Mouse (Mus musculus): ENCODE data around the gene Spock2.

Gene Spock2

DNA sequence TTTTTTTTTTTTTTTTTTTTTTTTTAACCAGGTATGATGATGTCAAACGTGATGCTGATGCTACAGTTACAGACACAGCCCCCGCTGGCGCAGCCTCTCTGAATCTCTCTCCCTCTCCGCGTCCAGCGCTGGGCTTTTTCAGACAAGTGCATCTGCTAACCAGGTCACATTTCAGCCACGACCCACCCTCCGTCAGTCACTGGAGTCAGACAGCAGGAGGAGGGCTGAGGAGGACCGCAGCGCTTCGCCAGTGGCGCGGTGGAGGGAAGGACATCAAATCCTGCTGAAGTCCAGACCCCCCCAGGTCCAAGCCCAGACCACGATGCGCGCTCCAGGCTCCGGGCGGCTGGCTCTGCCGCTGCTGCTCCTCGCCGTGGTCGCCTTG, at the start of gene Spock2:
Gene Spock2 (plus strand): TSS at position 74 of the 385 bp plus-strand sequence.
- no peak for DNase-seq (ENCODE audit: low read depth)

- DNase-seq (ENCODE audit: low read depth), result no peak
These were observed 43.8 kb upstream of the Spock2 start for GRCm38 (mm10) chr10:60062173-60062572.

DNA sequence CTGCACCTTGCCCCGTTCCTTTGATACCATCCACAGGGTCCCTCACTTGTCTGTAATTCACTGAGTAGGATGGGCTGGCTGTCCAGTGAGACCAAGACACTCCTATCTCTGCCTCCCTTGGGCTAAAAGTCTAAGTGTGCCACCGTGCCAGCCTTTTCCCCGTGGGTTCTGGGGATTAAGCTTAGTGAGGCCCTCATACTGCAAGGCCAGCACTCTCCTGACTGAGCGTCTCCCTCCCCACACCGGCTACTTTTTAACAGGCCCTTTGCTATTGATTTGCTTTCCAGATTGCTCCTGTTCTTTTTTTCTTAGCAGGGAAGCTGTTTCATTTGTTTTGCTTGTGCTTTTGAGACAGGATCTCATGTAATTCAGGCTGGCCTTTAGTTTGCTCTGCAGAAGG, 43.1 kb upstream of the Spock2 start:
- DNase-seq (ENCODE audit: low read depth), result no peak

DNA sequence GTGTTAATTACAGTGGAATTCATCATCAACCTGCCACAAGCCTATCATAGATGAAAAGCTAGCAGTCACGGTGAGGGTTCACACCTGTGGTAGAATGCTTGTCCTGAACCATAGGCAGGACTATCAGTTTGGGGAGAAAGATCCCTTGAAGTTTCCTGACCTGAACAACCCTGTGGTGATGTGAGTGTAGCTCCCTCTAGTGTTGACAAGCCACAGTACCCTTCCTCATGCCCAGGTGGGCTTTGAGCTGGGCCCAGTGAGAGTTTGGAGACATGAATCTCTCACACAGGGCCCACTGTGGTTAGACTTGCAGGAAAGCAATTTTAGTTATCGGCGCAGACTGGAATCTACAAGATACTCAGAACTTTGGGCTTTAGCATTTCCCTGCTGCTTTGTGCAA, 39.5 kb upstream of the Spock2 start:
- no peak for DNase-seq (ENCODE audit: low read depth)

- no peak for DNase-seq (ENCODE audit: low read depth)
These were observed 30.9 kb upstream of the Spock2 start for GRCm38 (mm10) chr10:60075159-60075558.

- DNase-seq (ENCODE audit: low read depth), result no peak
These were observed 28.8 kb upstream of the Spock2 start for GRCm38 (mm10) chr10:60077226-60077625.

- peak; percentile 55 for DNase-seq (ENCODE audit: low read depth)
These were observed 28.1 kb upstream of the Spock2 start for GRCm38 (mm10) chr10:60077736-60078560.

DNA sequence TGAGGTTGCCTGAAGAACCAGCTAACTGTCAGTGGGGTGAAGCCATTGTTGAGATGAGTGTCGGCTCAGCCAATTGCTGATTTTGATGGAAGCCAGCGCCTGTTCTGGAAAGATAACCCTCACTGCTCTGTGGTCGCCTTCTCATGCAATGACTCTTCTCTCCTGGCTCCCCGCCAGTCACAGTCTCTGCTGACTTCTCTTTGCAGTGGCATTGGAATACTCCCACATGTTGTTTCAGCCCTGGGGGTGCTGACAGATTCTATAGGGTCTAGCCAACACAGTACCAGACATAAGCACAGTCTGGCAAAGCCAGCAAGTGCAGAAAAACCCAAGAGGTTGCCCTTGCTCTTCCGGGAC, 27.5 kb upstream of the Spock2 start:
- DNase-seq (ENCODE audit: low read depth), result peak; percentile 90

GRCm38 (mm10) chr10:60080171-60080570, 25.8 kb upstream of the Spock2 start:
- DNase-seq (ENCODE audit: low read depth), result peak; percentile 55

DNA sequence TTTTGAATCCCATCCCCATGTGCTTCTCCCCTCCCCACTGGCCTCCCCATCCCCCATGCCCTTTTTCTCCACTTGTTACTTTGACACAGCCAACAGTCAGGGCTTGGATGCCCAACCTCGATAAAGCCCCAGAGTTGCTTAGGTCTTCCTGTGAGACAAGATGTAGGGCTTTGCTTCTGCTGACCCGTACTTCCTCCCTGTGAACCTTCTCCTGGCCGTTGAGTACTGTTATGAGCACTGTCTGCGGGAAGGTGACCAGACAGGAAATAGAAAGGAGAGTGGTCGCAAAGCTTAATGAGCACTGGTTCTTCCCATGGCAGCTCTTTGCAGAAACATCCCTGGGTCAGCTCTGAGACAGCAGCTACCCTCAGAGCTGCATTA, 25.4 kb upstream of the Spock2 start:
- no peak for DNase-seq (ENCODE audit: low read depth)

DNA sequence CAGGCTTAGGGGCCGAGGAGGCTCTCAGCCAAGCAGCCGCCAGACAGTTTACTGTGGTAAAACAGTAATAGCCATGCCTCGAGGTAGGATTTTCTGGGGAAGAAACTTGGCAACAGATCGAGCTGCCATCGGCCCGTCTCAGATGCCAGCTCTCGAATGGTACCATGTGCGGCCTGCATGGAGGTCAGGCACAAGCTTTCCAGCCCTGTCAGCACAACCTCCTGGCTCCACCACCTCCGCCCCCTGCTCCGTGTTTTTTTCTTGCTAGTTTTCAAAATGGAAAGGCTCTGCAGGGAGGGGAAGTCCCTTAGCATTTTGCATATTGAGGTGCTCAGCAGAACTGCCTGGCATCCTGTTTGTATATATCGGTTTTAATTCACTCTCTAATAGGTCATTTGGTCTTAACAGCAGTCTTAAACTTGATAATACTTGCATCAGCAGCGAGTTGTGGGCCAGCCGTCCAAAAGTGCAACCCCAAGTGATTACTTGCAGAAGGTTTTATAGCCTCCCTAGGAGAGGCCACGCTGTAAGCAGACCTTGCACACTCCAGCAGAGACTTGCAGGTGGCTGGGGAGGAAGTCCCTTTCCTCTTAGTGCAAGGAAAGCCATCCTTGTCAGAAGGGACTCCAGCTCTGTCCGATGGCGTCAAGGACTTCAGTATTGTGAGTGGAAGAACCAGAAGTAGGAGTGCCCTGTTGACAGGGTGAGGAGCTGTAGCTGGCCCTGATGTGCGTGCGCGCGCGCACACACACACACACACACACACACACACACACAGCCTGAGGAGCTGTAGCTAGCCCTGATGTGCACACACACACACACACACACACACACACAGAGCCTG, 24.8 kb upstream of the Spock2 start:
- DNase-seq (ENCODE audit: low read depth), result no peak

GRCm38 (mm10) chr10:60081905-60082304, 24.1 kb upstream of the Spock2 start:
- DNase-seq (ENCODE audit: low read depth), result no peak

- DNase-seq (ENCODE audit: low read depth), result no peak
These were observed 22.0 kb upstream of the Spock2 start for GRCm38 (mm10) chr10:60084065-60084464.

DNA sequence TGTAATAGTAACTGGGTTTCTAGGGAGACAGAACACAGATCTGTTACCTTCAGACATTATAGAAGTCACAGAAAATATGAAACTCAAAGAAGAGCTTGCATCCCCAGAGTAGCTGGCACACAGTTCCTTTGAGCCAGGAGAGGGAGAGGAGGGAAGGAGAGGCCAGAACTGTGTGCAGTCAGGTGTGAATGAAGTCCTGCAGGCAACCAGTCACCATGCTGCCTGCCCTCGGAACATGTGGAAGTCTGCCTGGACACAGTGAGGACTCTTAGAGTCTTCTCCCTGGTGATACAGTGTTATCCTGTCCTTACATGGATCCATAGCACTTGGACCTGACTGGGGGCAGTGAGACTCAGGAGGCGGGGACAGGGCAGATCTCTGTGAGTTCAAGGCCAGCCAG, 13.7 kb upstream of the Spock2 start:
- no peak for DNase-seq (ENCODE audit: low read depth)

DNA sequence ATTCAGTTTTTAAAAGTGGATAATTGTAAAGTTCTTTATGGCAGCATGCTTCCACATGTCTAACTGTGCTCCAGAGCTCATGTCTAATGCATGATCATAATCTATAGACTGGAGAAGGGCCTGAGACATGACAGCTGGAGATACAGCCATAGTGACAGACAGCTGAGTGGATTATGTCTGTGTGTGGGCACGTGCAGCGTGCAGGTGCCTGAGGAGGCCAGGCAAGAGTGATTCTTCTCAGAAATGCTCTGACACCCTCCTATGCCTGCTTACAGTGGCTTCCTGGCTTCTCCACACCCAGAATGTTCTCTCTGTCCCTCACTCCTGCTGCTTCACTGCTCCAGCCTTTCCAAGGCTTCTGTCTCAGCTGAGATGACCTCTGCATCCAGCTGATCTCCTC, 12.3 kb upstream of the Spock2 start:
- no peak for DNase-seq (ENCODE audit: low read depth)

- DNase-seq (ENCODE audit: low read depth), result no peak
These were observed 10.5 kb upstream of the Spock2 start for GRCm38 (mm10) chr10:60095558-60095957.

- no peak for DNase-seq (ENCODE audit: low read depth)
These were observed 9.7 kb upstream of the Spock2 start for GRCm38 (mm10) chr10:60096302-60096701.

DNA sequence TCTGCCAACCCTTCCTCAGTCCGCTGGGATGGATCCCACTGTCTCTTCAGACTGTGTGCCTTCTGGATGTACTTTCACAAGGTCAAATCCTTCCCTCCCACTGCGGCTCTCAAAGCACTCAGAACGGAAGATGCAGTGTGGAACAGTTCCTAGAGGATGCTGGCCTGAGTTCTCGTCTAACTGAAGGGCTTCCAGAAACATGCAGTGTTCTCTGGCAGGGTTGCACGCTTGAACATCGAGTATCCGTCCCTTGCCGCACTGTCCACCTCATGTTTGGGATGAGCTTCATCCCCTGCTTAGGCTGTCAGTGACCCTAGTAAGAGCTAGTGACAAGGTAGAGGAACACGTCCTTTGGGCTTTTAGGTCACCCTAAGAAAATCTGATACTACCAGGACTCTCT, 8.9 kb upstream of the Spock2 start:
- DNase-seq (ENCODE audit: low read depth), result no peak

- no peak for DNase-seq (ENCODE audit: low read depth)
These were observed 8.2 kb upstream of the Spock2 start for GRCm38 (mm10) chr10:60097774-60098173.

GRCm38 (mm10) chr10:60105391-60106145, 451 bp upstream of the Spock2 start:
- no peak for DNase-seq (ENCODE audit: low read depth)

GRCm38 (mm10) chr10:60106531-60107186, 640 bp downstream of the Spock2 start:
- no peak for DNase-seq (ENCODE audit: low read depth)

DNA sequence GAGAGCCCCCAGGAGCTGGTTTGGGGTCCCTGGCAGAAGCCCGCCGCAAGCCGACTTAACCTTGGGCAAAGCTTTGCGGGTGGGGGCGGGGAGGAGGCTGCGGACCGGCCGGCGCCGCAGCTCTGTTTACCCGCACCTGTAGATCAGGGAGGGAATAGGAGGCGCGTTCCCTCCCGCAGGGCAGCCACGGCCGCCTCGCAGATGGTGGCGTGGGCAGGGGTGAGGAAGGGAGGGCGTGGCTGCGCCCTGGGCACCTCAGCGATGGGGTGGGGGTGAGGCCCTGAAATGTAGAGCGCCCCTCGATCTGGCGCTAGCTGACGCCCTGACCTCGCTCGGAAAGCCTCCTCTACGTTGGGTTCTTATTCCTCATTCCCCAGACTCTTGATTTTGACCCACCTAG, 1.4 kb downstream of the Spock2 start:
- no peak for DNase-seq (ENCODE audit: low read depth)
